Mouse (Mus musculus) layer of hippocampus, adult 2 months (tissue): ENCODE results near the gene Trim15. TPM values are rescaled to one million over a fixed set of nuclear protein-coding genes. Genes with fewer than 3 reads are reported as not detected.
"Not testable (repeated sequence)": the region's sequence is repeated elsewhere in the genome, so short reads cannot be mapped to it uniquely, and the experiment has no call there.

ENCODE experiments used
- DNase-seq, 2 experiments: peaks; one replicate each; pipeline ENCODE4 v3.0.0; 2022; ENCODE audit warnings: low spot score in 2 of 2
- H3K27ac ChIP-seq: fragments of 200-600 bp; 2 replicates; pipeline ENCODE4 v1.8.1; 2022
- H3K4me3 ChIP-seq: fragments of 200-600 bp; 2 replicates; pipeline ENCODE4 v1.8.1; 2022; ENCODE audit warnings: mild to moderate bottlenecking
- CTCF ChIP-seq: fragments of 200-600 bp; conservative IDR thresholded peaks from 2 replicates; pipeline ENCODE4 v1.8.1; 2022; ENCODE audit warnings: antibody characterized with exemption, mild to moderate bottlenecking, moderate library complexity
- total RNA-seq, 2 experiments: library from RNA; stranded (reverse); gene quantifications; 2 replicates each; pipeline ENCODE4 v1.2.3; 2021

The Trim15 gene
- total RNA-seq, 2 experiments from 2014 or later, result not detected

GRCm38 (mm10) chr17:36835591-36836426, 31.2 kb downstream of the Trim15 start:
- Histone ChIP-seq H3K4me3 (peak overlapping the region; percentile 73), H3K27ac (peak overlapping the region; percentile 92; the same call in 1 of the 2 replicates)
- peak; percentile 71 for TF ChIP-seq CTCF
- peak; percentile 37 to 55 for DNase-seq

GRCm38 (mm10) chr17:36832694-36833093, 34.3 kb downstream of the Trim15 start:
- Histone ChIP-seq H3K4me3 (no peak overlapping the region), H3K27ac (no peak overlapping the region)
- no peak for DNase-seq
- TF ChIP-seq CTCF, result no peak

- DNase-seq, result no peak
- Histone ChIP-seq H3K4me3 (no peak overlapping the region), H3K27ac (no peak overlapping the region)
- no peak for TF ChIP-seq CTCF
Measured at GRCm38 (mm10) chr17:36830470-36830869, 36.5 kb downstream of the Trim15 start.

GRCm38 (mm10) chr17:36828488-36828887, 38.5 kb downstream of the Trim15 start:
- DNase-seq, result no peak
- TF ChIP-seq CTCF, result no peak
- Histone ChIP-seq H3K4me3 (no peak overlapping the region), H3K27ac (no peak overlapping the region)

GRCm38 (mm10) chr17:36826002-36826401, 41.0 kb downstream of the Trim15 start:
- peak; percentile 82 to 84 for DNase-seq
- TF ChIP-seq CTCF, result peak; percentile 82
- H3K27ac ChIP-seq, result not testable (repeated sequence)
- peak overlapping the region; percentile 27; the same call in 1 of the 2 replicates for H3K4me3 ChIP-seq

- peak overlapping the region; percentile 27; the same call in 1 of the 2 replicates for H3K4me3 ChIP-seq
- DNase-seq, result no peak
- TF ChIP-seq CTCF, result no peak; the same call in 1 of the 2 replicates
- no peak overlapping the region for H3K27ac ChIP-seq
Measured at GRCm38 (mm10) chr17:36825525-36825924, 41.5 kb downstream of the Trim15 start.

- H3K4me3 ChIP-seq, result no peak overlapping the region
- peak; percentile 10 to 25 for DNase-seq
- H3K27ac ChIP-seq, result no peak overlapping the region
- peak; percentile 86 for TF ChIP-seq CTCF
Measured at GRCm38 (mm10) chr17:36824005-36824404, 43.0 kb downstream of the Trim15 start.

- Histone ChIP-seq H3K27ac (no peak within 1 kb of the TSS), H3K4me3 (no peak within 1 kb of the TSS)
- no peak for TF ChIP-seq CTCF
- DNase-seq, result no peak
Measured at GRCm38 (mm10) chr17:36811871-36812270, 55.1 kb downstream of the Trim15 start, which contains the start of gene H2-M10.6. H2-M10.6 (plus strand) TSS chr17:36812171.

Other genes starting within 250 kb of the Trim15 start
- not detected for gene H2-M9, start 224.5 kb downstream of the Trim15 start, total RNA-seq
- gene H2-M1, start 195.0 kb downstream of the Trim15 start, total RNA-seq, result not detected
- not detected for gene H2-M10.5, start 94.3 kb downstream of the Trim15 start, total RNA-seq
- not detected for gene H2-M10.6, start 55.0 kb downstream of the Trim15 start, total RNA-seq
- 10 to 100 TPM; 22.5 to 26.1 TPM for gene Trim26, start 30.1 kb downstream of the Trim15 start, total RNA-seq
- not detected for gene Trim10, start 2.4 kb upstream of the Trim15 start, total RNA-seq
- not detected for gene Trim40, start 22.9 kb upstream of the Trim15 start, total RNA-seq
- under 1 TPM in 1 of 2 experiments, not detected in 1; 0.15 TPM for gene Trim31, start 30.9 kb upstream of the Trim15 start, total RNA-seq
- gene Rnf39, start 75.7 kb upstream of the Trim15 start, total RNA-seq, result 1 to 10 TPM; 5.2 to 5.3 TPM
- gene Ppp1r11, start 84.5 kb upstream of the Trim15 start, total RNA-seq, result 100 to 1,000 TPM; 132 to 139 TPM
- 10 to 100 TPM; 30.6 to 34.5 TPM for gene Znrd1, start 91.3 kb upstream of the Trim15 start, total RNA-seq
- gene Znrd1as, start 91.4 kb upstream of the Trim15 start, total RNA-seq, result 1 to 10 TPM; 6.2 to 7.3 TPM
- gene 2410137M14Rik, start 114.0 kb upstream of the Trim15 start, total RNA-seq, result not detected
- 1 to 10 TPM in 1 of 2 experiments, under 1 TPM in 1; 0.37 to 1.2 TPM for gene H2-M5, start 122.3 kb upstream of the Trim15 start, total RNA-seq
- 10 to 100 TPM; 15.0 to 15.8 TPM for gene Zfp57, start 134.0 kb upstream of the Trim15 start, total RNA-seq
- 10 to 100 TPM; 42.6 to 45.6 TPM for gene Mog, start 156.2 kb upstream of the Trim15 start, total RNA-seq
- gene Gabbr1, start 178.8 kb upstream of the Trim15 start, total RNA-seq, result 100 to 1,000 TPM; 682 to 738 TPM
- not detected for gene Olfr90, start 221.3 kb upstream of the Trim15 start, total RNA-seq
- gene Olfr91, start 231.1 kb upstream of the Trim15 start, total RNA-seq, result not detected